Comparison of ENCODE assay signal across 12 mouse cellular contexts in genomic region chr2:84870623-84871160, GRCm38 (mm10). TPM values are rescaled to one million over a fixed set of nuclear protein-coding genes. Genes with fewer than 3 reads are reported as not detected.
A peak's percentile ranks its signal among the peaks of the same experiment; 100 is the strongest.
DNase-seq lines count a peak whose midpoint lies in the region; ATAC-seq and TF ChIP-seq lines count a peak whose summit lies in the region.
"Had no signal": no experiment of that assay in that cellular context is flagged by ENCODE, and none has a peak within 500 bp of the region (broad histone marks: within the 10 kb centered on the region; RNA-seq: fewer than 3 reads in every experiment).

No protein-coding gene starts in this region.

- no peaks in the 10 kb centered on the region for H3K36me3 ChIP-seq in CH12.LX (replicated peaks in 1 of 2; ENCODE audit: control insufficient read depth in 1 of 2, insufficient read depth in 1 of 2, low read length in 1 of 2)
- H3K36me3 ChIP-seq: embryonic facial prominence, embryonic 10.5 days; midbrain, embryonic 15.5 days had no signal

- peak; percentile 32 for ATAC-seq in granulocyte monocyte progenitor cell, adult 5-6 weeks (replicated peaks; ENCODE audit: poor library complexity, severe bottlenecking)
- ATAC-seq: midbrain, embryonic 15.5 days had no signal

- peaks cover 15% of the 10 kb centered on the region for H3K9me3 ChIP-seq in CH12.LX (replicated peaks; ENCODE audit: low read length)
- H3K9me3 ChIP-seq: embryonic facial prominence, embryonic 10.5 days; midbrain, embryonic 15.5 days had no signal

- no peak for TF ChIP-seq POLR2A in CH12.LX (IDR thresholded peaks at IDR 0.05; ENCODE audit: low read depth, low read length)

- H3K4me2 ChIP-seq in CH12.LX (ENCODE audit: insufficient read depth, low read depth, poor library complexity, severe bottlenecking): no peak overlapping the region

- TF ChIP-seq EP300 in CH12.LX (IDR thresholded peaks at IDR 0.05; ENCODE audit: low read length): no peak

- peaks cover 2 to 25% of the 10 kb centered on the region in 2 experiments; a peak in 3 of 4 replicates for H3K4me1 ChIP-seq in CH12.LX (ENCODE audit: control insufficient read depth in 1 of 2, insufficient read depth in 2 of 2)

- no peak overlapping the region for H3K4me3 ChIP-seq in CH12.LX (replicated peaks in 1 of 3; ENCODE audit: low read depth in 2 of 3, low read length in 2 of 3, poor library complexity in 1 of 3)
- H3K4me3 ChIP-seq: embryonic facial prominence, embryonic 10.5 days; midbrain, embryonic 15.5 days had no signal

- TF ChIP-seq CTCF in CH12.LX (conservative IDR thresholded peaks at IDR 0.05 in 1 of 2, IDR thresholded peaks at IDR 0.05 in 1 of 2; ENCODE audit: low read depth in 2 of 2, low read length in 2 of 2): peak; percentile 30 to 44

- in situ Hi-C loops in CH12.LX (cut with MboI; ENCODE audit: low pct_ligation_motif_present, low pct_unique_long_range_greater_than_20kb, low sequenced_read_pairs): no loop called here

- no peak overlapping the region for H3K27ac ChIP-seq in CH12.LX (ENCODE audit: insufficient read depth, low read depth)
- H3K27ac ChIP-seq: embryonic facial prominence, embryonic 10.5 days; midbrain, embryonic 15.5 days had no signal

- TF ChIP-seq RAD21 in CH12.LX (IDR thresholded peaks at IDR 0.05; ENCODE audit: low read depth, low read length): no peak

- dilution Hi-C loops in CH12.LX (cut with MboI; ENCODE audit: extremely low pct_ligation_motif_present, extremely low pct_unique_long_range_greater_than_20kb, low sequenced_read_pairs): no loop called here

- no peak overlapping the region for H3K9ac ChIP-seq in CH12.LX (ENCODE audit: insufficient read depth, low read depth)
- H3K9ac ChIP-seq: midbrain, embryonic 15.5 days had no signal

- H3K79me2 ChIP-seq in CH12.LX (replicated peaks; ENCODE audit: control insufficient read depth, extremely low read depth, insufficient read depth, poor library complexity, severe bottlenecking): no peaks in the 10 kb centered on the region

- peak; percentile 34 for DNase-seq in kidney, postnatal 10 days
- no peak for DNase-seq in kidney, adult 11 months
- DNase-seq in A20 (ENCODE audit: low read depth, low spot score) (peak; percentile 64), CH12.LX (ENCODE audit: extremely low read depth) (no peak)
- DNase-seq in neural tube, embryonic 10.5 days (ENCODE audit: extremely low spot score, low spot score): no peak
- no peak for DNase-seq in urinary bladder, postnatal 36 days (ENCODE audit: low spot score in 2 of 2)
- DNase-seq: adrenal gland, adult 8-10 months had no signal

- H3K27me3 ChIP-seq in CH12.LX (replicated peaks): peaks cover 19% of the 10 kb centered on the region

TF ChIP-seq in CH12.LX, 34 proteins besides CTCF, POLR2A, EP300 and RAD21:
- no peak for TF ChIP-seq MYC (IDR thresholded peaks at IDR 0.05; ENCODE audit: low read depth, low read length)
- no peak for TF ChIP-seq ZNF384 (IDR thresholded peaks at IDR 0.05; ENCODE audit: low read depth, low read length)
- TF ChIP-seq ELF1 (IDR thresholded peaks at IDR 0.05; ENCODE audit: low read depth, low read length): no peak
- TF ChIP-seq IRF4 (IDR thresholded peaks at IDR 0.05; ENCODE audit: low read depth, low read length): no peak
- TF ChIP-seq PAX5 (IDR thresholded peaks at IDR 0.05; ENCODE audit: low read length): no peak
- no peak for TF ChIP-seq POLR2AphosphoS2 (IDR thresholded peaks at IDR 0.05; ENCODE audit: low read depth, low read length)
- no peak for TF ChIP-seq KAT2A (IDR thresholded peaks at IDR 0.05; ENCODE audit: insufficient replicate concordance, low read length)
- TF ChIP-seq MEF2A (IDR thresholded peaks at IDR 0.05; ENCODE audit: borderline replicate concordance, low read depth, low read length): no peak
- no peak for TF ChIP-seq CHD2 (IDR thresholded peaks at IDR 0.05; ENCODE audit: low read length)
- no peak for TF ChIP-seq MXI1 (IDR thresholded peaks at IDR 0.05; ENCODE audit: low read depth, low read length)
- TF ChIP-seq USF1 (IDR thresholded peaks at IDR 0.05; ENCODE audit: low read depth, low read length): no peak
- no peak for TF ChIP-seq BHLHE40 (IDR thresholded peaks at IDR 0.05; ENCODE audit: low read depth, low read length)
- TF ChIP-seq HCFC1 (IDR thresholded peaks at IDR 0.05; ENCODE audit: low read depth, low read length): no peak
- no peak for TF ChIP-seq ZMIZ1 (IDR thresholded peaks at IDR 0.05; ENCODE audit: low read depth, low read length)
- TF ChIP-seq RCOR1 (conservative IDR thresholded peaks at IDR 0.05; ENCODE audit: low read depth, low read length): no peak

RNA-seq across cellular contexts. Expression of gene Rtn4rl2, which starts 15.8 kb away (rescaled TPM):
- total RNA-seq in CH12.LX (2012; rRNA removed) (not detected in 2 replicates), CH12.LX (2014; rRNA removed) (not detected in 2 replicates)
- polyA plus RNA-seq in CH12.LX (2012; ENCODE audit: insufficient read length, low read depth): not detected in 2 replicates
- total RNA-seq in granulocyte monocyte progenitor cell, adult 5-6 weeks (2014; fragmentation: Nextera tagmentation): not detected in 2 replicates
- total RNA-seq in granulocyte monocyte progenitor cell, adult 5-6 weeks (2017): not detected in 2 replicates
- total RNA-seq: hematopoietic stem cell, adult 5-6 weeks had no signal

RNA-seq across cellular contexts. Expression of gene Slc43a1, which starts 32.0 kb away (rescaled TPM):
- total RNA-seq in CH12.LX (2012; rRNA removed): 4.9 and 5.0 TPM in 2 replicates
- 0.19 TPM in 1 of 2 replicates, not detected in the other for total RNA-seq in CH12.LX (2014; rRNA removed)
- 0.30 and 0.71 TPM in 2 replicates for polyA plus RNA-seq in CH12.LX (2012; ENCODE audit: insufficient read length, low read depth)
- 14.6 and 23.4 TPM in 2 replicates for total RNA-seq in granulocyte monocyte progenitor cell, adult 5-6 weeks (2014; fragmentation: Nextera tagmentation)
- total RNA-seq in granulocyte monocyte progenitor cell, adult 5-6 weeks (2017): 11.5 and 11.8 TPM in 2 replicates

RNA-seq across cellular contexts. Expression of gene Timm10, which starts 43.9 kb away (rescaled TPM):
- 81.2 and 99.6 TPM in 2 replicates for total RNA-seq in CH12.LX (2012; rRNA removed)
- total RNA-seq in CH12.LX (2014; rRNA removed): 107 and 115 TPM in 2 replicates
- 77.7 and 86.0 TPM in 2 replicates for polyA plus RNA-seq in CH12.LX (2012; ENCODE audit: insufficient read length, low read depth)
- total RNA-seq in granulocyte monocyte progenitor cell, adult 5-6 weeks (2014; fragmentation: Nextera tagmentation): 52.3 and 76.6 TPM in 2 replicates
- 32.2 and 34.6 TPM in 2 replicates for total RNA-seq in granulocyte monocyte progenitor cell, adult 5-6 weeks (2017)

RNA-seq across cellular contexts. Expression of gene Smtnl1, which starts 48.2 kb away (rescaled TPM):
- total RNA-seq in CH12.LX (2012; rRNA removed): 0.71 and 1.5 TPM in 2 replicates
- total RNA-seq in CH12.LX (2014; rRNA removed): 0.26 TPM in 1 of 2 replicates, not detected in the other
- 0.13 and 0.14 TPM in 2 replicates for polyA plus RNA-seq in CH12.LX (2012; ENCODE audit: insufficient read length, low read depth)
- total RNA-seq in granulocyte monocyte progenitor cell, adult 5-6 weeks (2014; fragmentation: Nextera tagmentation): not detected in 2 replicates
- total RNA-seq in granulocyte monocyte progenitor cell, adult 5-6 weeks (2017): not detected in 2 replicates
- total RNA-seq: adrenal gland, adult 8-10 months; left cerebral cortex, postnatal 14 days had no signal
- polyA plus RNA-seq: midbrain, embryonic 15.5 days had no signal

Comparison
In these comparisons a context has a peak if more than half of its experiments do, and no peak if none do; other contexts are left out.
1. DNase-seq: peak in kidney, postnatal 10 days (single experiment) and A20 (single experiment); none in kidney, adult 11 months (single experiment), CH12.LX (single experiment), neural tube, embryonic 10.5 days (single experiment) and urinary bladder, postnatal 36 days (0 of 2).